Mouse (Mus musculus) myocyte (in vitro differentiated cells): ENCODE results near the gene Insig1.

ENCODE experiments used
- CEBPB ChIP-seq: IDR thresholded peaks from 2 replicates; pipeline ENCODE4 v1.6.1; 2011; ENCODE audit warnings: mild to moderate bottlenecking, moderate library complexity; ENCODE audit not compliant: poor library complexity, insufficient read depth, severe bottlenecking
- E2F4 ChIP-seq: IDR thresholded peaks from one replicate; pipeline ENCODE4 v1.6.1; 2011; ENCODE audit warnings: mild to moderate bottlenecking, control low read depth, moderate library complexity; ENCODE audit not compliant: insufficient read depth
- MAX ChIP-seq: IDR thresholded peaks from one replicate; pipeline ENCODE4 v1.6.1; 2011; ENCODE audit warnings: low read depth, mild to moderate bottlenecking, control low read depth
- MYOD1 ChIP-seq, 3 experiments: IDR thresholded peaks; one replicate each; pipeline ENCODE4 v1.6.1; 2011; ENCODE audit warnings: control low read depth in 2 of 3, low read depth in 2 of 3, mild to moderate bottlenecking in 2 of 3, moderate library complexity in 1 of 3; ENCODE audit not compliant: insufficient read length in 2 of 3, control insufficient read depth in 1 of 3
- MYOG ChIP-seq, 3 experiments: IDR thresholded peaks; one replicate each; pipeline ENCODE4 v1.6.1; 2011; ENCODE audit warnings: control low read depth in 2 of 3, low read depth in 2 of 3, mild to moderate bottlenecking in 2 of 3; ENCODE audit not compliant: insufficient read length in 2 of 3, control insufficient read depth in 1 of 3, insufficient read depth in 1 of 3
- POLR2A ChIP-seq: IDR thresholded peaks from one replicate; pipeline ENCODE4 v1.6.1; 2011; ENCODE audit warnings: low read depth, mild to moderate bottlenecking, control low read depth, moderate library complexity; ENCODE audit not compliant: insufficient read length
- POLR2AphosphoS2 ChIP-seq: IDR thresholded peaks from one replicate; pipeline ENCODE4 v1.6.1; 2011; ENCODE audit warnings: low read depth, control low read depth; ENCODE audit not compliant: insufficient read length
- SRF ChIP-seq: IDR thresholded peaks from one replicate; pipeline ENCODE4 v1.6.1; 2011; ENCODE audit warnings: low read depth; ENCODE audit not compliant: control insufficient read depth, insufficient read length
- TCF12 ChIP-seq: IDR thresholded peaks from one replicate; pipeline ENCODE4 v1.6.1; 2011; ENCODE audit warnings: mild to moderate bottlenecking, control low read depth; ENCODE audit not compliant: poor library complexity, insufficient read depth, severe bottlenecking
- TCF3 ChIP-seq: IDR thresholded peaks from one replicate; pipeline ENCODE4 v1.6.1; 2011; ENCODE audit warnings: low read depth, control low read depth; ENCODE audit not compliant: insufficient read length
- USF1 ChIP-seq: IDR thresholded peaks from one replicate; pipeline ENCODE4 v1.6.1; 2011; ENCODE audit warnings: low read depth, mild to moderate bottlenecking, control low read depth, moderate library complexity

- no peak for TF ChIP-seq POLR2A
- TF ChIP-seq CEBPB: no peak
- no peak for TF ChIP-seq E2F4
- no peak for TF ChIP-seq USF1
- no peak for TF ChIP-seq MAX
- no peak for TF ChIP-seq MYOD1 (IDR thresholded peaks at IDR 0.05; ENCODE audit: control insufficient read depth in 1 of 3, insufficient read length in 2 of 3, low read depth in 2 of 3)
- no peak for TF ChIP-seq MYOG (IDR thresholded peaks at IDR 0.05; ENCODE audit: control insufficient read depth in 1 of 3, insufficient read depth in 1 of 3, insufficient read length in 2 of 3, low read depth in 2 of 3)
- no peak for TF ChIP-seq TCF12
- no peak for TF ChIP-seq POLR2AphosphoS2
- no peak for TF ChIP-seq TCF3
- no peak for TF ChIP-seq SRF
These were observed 28.4 kb upstream of the Insig1 start for GRCm38 (mm10) chr5:28042779-28043178.
